1 mouse cellular context compared by ENCODE assay signal in the genomic region with DNA sequence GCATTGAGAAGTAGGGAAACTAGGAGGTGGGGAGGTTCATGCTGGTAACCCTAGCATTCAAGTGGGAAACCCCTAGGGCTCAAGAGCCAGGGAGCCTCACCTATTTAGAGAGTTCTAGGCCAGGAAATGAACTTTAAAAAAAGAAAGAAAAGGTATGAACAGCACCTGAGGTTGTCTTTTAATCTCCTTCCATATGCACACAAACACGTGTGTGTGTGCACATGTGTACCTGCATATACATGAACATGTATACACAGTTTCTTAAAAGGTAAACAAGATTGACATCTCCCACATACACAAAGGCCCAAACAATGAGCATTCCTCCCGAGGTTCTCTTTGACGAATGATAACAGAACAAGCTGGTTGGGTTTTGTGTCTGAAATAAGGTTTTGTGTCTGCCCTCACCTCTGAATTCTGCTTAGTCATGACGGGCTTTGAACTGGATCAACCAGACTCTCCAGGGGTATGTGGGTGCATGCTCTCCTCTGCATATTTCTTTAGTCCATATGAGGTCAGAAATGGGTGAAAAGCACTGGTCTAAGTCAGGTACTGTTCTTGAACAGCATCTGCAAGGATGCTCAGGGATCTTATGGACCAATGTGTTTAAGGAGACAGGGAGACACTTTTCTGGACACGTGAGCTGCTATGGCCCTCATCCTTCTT.
TF ChIP-seq lines count a peak whose summit lies in the region.

No protein-coding gene starts in this region.

TF ChIP-seq in CH12.LX, 34 proteins besides CTCF, POLR2A, EP300 and RAD21 (continued from another document):
- TF ChIP-seq MYC (IDR thresholded peaks at IDR 0.05; ENCODE audit: low read depth, low read length) (peak; percentile 68; the same call in 1 of the 2 replicates), CHD2 (IDR thresholded peaks at IDR 0.05; ENCODE audit: low read length) (no peak), USF2 (conservative IDR thresholded peaks at IDR 0.05; ENCODE audit: low read depth, low read length) (no peak), RCOR1 (conservative IDR thresholded peaks at IDR 0.05; ENCODE audit: low read depth, low read length) (no peak)
TF ChIP-seq in CH12.LX: peak in this region for 4.
